Mouse (Mus musculus) limb, embryonic 10.5 days (tissue): Measurements from ENCODE around the gene Hsd17b11. TPM values are rescaled to one million over a fixed set of nuclear protein-coding genes. Genes with fewer than 3 reads are reported as not detected.
"Not testable (repeated sequence)": the region's sequence is repeated elsewhere in the genome, so short reads cannot be mapped to it uniquely, and the experiment has no call there.

Experiments used
- DNase-seq: peaks from one replicate; pipeline ENCODE4 v3.0.0-alpha.2; 2017; ENCODE audit warnings: low spot score
- H3K27ac ChIP-seq: fragments of 300-500 bp; sonication (generic); 2 replicates; pipeline ENCODE4 v1.5.1; 2016; ENCODE audit warnings: mild to moderate bottlenecking
- H3K27me3 ChIP-seq: fragments of 300-500 bp; sonication (generic); 2 replicates; pipeline ENCODE4 v1.6.1; 2016; ENCODE audit warnings: low read depth, mild to moderate bottlenecking; ENCODE audit not compliant: poor library complexity, severe bottlenecking
- H3K36me3 ChIP-seq: fragments of 300-500 bp; sonication (generic); 2 replicates; pipeline ENCODE4 v1.6.1; 2016; ENCODE audit warnings: mild to moderate bottlenecking, moderate library complexity
- H3K4me1 ChIP-seq: fragments of 300-500 bp; sonication (generic); 2 replicates; pipeline ENCODE4 v1.6.1; 2016
- H3K4me3 ChIP-seq: fragments of 300-500 bp; sonication (generic); 2 replicates; pipeline ENCODE4 v1.5.1; 2016; ENCODE audit warnings: mild to moderate bottlenecking, moderate library complexity
- H3K9me3 ChIP-seq: fragments of 300-500 bp; sonication (generic); replicated peaks from 2 replicates; pipeline ENCODE4 v1.6.1; 2016; ENCODE audit warnings: mild to moderate bottlenecking
- WGBS: fragments of 180-500 bp; shearing (Covaris S2); methylation state at CpG from one replicate; pipeline ENCODE4 v1.1.7; 2016; 5-methylcytosine and 5-hydroxymethylcytosine counted together
- microRNA-seq: library from miRNA; unstranded; fragments of <30 nt; microRNA quantifications from one replicate; pipeline ENCODE4, GENCODE M21; 2017
- polyA plus RNA-seq: library from polyadenylated mRNA; unstranded; fragments of >200 nt; fragmentation: Nextera tagmentation; extraction: Ambion mirVana; gene quantifications from 2 replicates; pipeline ENCODE4 v1.2.1, GENCODE M21; 2016

Gene Hsd17b11
- polyA plus RNA-seq, 1 experiment from 2014 or later = 2.4 TPM

DNA sequence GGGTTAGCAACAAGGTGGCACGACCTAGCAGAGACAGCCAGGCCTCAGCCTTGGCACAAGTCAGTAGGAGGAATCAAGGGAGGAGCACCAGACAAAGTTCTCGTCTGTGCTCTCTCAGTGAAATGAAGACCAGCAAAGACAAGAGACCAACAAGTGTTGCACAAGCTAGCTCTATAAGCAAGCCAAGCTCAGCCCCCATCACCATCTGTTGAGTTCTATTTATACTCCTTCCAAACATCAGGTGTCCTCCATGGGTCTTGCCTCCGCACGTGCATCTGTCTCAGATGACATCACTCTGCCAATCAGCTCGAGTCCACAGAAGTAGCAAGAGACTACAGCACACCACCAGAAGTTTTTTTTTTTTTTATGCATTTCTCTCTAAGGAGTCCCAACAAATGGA is 67.1 kb downstream of the Hsd17b11 start:
- Histone ChIP-seq H3K9me3 (no peaks in the 10 kb centered on the region), H3K4me3 (no peak overlapping the region), H3K27ac (no peak overlapping the region), H3K36me3 (no peaks in the 10 kb centered on the region), H3K27me3 (no peaks in the 10 kb centered on the region), H3K4me1 (no peaks in the 10 kb centered on the region)
- no peak for DNase-seq
- WGBS = 87% methylated on average over 5 of the region's 5 CpGs

DNA sequence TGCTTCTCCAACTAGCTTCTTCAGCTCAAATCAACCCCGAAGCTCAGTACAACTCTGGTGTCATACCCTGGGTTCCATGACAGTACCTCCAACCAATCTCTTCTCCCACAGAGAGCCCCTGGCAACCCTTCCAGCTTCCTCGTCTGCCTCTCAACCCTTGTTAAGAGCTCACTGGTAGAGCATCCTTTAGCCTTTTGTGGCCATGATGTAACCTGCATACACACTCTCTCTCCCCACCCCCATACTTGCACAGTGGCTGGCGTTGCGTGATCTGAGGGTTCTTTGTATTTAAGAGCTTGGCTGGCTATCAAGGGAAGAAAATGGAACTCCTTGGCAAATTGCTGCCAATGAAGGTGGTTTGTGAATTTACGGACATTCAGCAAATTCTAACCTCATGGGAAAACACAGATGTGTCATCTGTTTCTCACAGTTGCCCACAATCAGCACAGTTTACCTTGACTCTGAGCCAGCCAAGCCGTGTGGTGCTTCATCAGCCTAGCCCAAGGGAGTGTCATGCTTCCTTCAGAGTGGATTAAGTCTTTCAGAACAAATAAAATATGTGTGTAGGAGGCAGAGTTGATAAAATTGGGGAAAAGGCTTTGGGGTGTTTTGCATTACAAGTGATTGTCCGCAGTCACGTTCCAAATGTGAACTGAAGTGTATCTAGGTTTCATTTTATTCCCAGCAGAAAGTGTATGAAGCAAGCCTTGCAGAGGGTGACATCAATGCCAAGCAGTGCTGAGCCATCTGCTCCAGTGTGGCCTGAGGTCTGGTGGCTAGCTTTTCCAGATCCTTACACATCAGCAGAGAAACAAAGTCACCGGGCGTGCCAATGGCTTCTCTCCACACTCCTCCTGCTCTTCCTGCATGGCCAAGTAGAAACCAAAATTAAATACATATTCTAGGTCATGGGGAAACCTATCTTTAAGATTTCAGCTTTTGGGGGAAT is 68.3 kb downstream of the Hsd17b11 start:
- no peak overlapping the region for H3K27ac ChIP-seq
- no peaks in the 10 kb centered on the region for H3K4me1 ChIP-seq
- H3K9me3 ChIP-seq = no peaks in the 10 kb centered on the region
- DNase-seq = no peak
- WGBS = 91% methylated on average over 10 of the region's 10 CpGs
- no peaks in the 10 kb centered on the region for H3K27me3 ChIP-seq
- H3K36me3 ChIP-seq = no peaks in the 10 kb centered on the region
- H3K4me3 ChIP-seq = no peak overlapping the region

DNA sequence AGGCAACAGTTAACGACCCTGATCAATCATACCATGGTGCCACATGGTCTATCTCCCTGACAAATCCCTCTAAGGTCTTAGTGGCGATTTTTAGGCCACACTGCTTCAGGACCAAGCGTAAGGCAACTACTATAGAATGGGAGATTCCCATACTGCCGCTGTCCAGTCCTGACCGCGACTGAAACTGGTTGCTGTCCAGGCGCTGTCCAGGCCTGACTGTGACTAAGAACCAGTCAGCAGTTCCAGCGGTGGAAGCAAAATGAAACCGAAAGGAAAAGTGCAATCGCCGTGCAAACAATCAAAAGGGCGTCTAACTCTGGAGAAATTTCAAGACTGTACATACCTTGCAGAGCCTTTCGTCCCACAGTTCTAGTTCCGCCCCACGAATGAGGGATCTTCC is 71.6 kb downstream of the Hsd17b11 start:
- not testable (repeated sequence) for H3K36me3 ChIP-seq, H3K27me3 ChIP-seq
- WGBS = 95% methylated on average over 15 of the region's 15 CpGs

DNA sequence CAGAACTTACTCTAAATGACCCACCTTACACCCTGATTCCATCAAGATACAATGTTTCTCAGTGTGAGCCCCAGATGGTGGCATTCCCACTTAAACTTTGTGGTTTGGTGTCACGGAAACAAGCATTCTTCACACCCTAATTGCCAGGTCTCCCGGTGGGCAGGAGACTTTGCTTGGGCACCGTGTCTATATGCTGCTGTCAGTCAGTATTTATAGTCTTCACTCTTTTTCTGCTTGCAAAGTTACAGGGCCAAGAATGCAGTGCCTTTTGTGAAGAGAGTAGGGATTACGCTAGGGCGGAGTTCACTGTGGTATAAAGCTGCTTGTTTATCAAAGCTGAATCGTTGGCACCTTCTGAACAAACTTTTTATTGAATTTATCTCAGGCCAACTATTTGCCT is 78.5 kb downstream of the Hsd17b11 start:
- H3K27me3 ChIP-seq = no peaks in the 10 kb centered on the region
- WGBS = 62% methylated on average over 6 of the region's 6 CpGs
- no peak for DNase-seq
- H3K4me3 ChIP-seq = no peak overlapping the region
- H3K36me3 ChIP-seq = no peaks in the 10 kb centered on the region
- peaks cover 35% of the 10 kb centered on the region for H3K4me1 ChIP-seq
- H3K9me3 ChIP-seq = no peaks in the 10 kb centered on the region
- no peak overlapping the region for H3K27ac ChIP-seq

More for the DNA sequence above, 71.6 kb downstream of the Hsd17b11 start:
- not testable (repeated sequence) for H3K27ac ChIP-seq, H3K9me3 ChIP-seq, H3K4me3 ChIP-seq, H3K4me1 ChIP-seq, DNase-seq

DNA sequence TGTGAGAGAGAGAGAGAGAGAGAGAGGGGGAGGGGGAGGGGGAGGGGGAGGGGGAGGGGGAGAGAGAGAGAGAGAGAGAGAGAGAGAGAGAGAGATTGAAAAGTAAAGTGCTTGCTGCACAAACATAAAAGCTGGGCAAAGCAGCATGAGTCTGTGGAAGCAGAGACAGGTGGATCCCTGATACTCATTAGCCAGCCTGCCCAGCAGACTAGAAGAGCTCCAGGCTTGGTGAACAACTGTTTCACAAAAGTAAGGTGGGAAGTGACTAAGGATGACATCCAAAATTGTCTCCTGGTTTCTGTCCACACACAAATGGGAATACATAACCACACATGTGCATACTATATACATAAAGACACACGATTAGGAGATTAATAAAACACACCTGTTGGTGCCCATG is 81.9 kb downstream of the Hsd17b11 start:
- Histone ChIP-seq H3K27ac (no peak overlapping the region), H3K9me3 (no peaks in the 10 kb centered on the region), H3K36me3 (no peaks in the 10 kb centered on the region), H3K4me1 (peaks cover 41% of the 10 kb centered on the region), H3K4me3 (no peak overlapping the region), H3K27me3 (no peaks in the 10 kb centered on the region)
- WGBS = 83% methylated on average over 1 of the region's 1 CpGs
- no peak for DNase-seq

Small RNAs within 50 kb of the gene (microRNA-seq; reads per million reads assigned to microRNA genes)
- 2.3 reads per million for gene Mir5619

Other genes starting within 250 kb of the Hsd17b11 start
- gene Klhl8, start 110.7 kb downstream of the Hsd17b11 start, polyA plus RNA-seq = 7.3 and 9.7 TPM in 2 replicates
- not detected in 2 replicates for gene Hsd17b13, start 44.5 kb downstream of the Hsd17b11 start, polyA plus RNA-seq
- 63.0 and 63.8 TPM in 2 replicates for gene Nudt9, start 24.4 kb upstream of the Hsd17b11 start, polyA plus RNA-seq
- gene Gm17660, start 55.7 kb upstream of the Hsd17b11 start, polyA plus RNA-seq = not detected in 2 replicates
- gene Sparcl1, start 91.8 kb upstream of the Hsd17b11 start, polyA plus RNA-seq = 9.4 and 17.1 TPM in 2 replicates
- not detected in 2 replicates for gene Dspp, start 148.8 kb upstream of the Hsd17b11 start, polyA plus RNA-seq
- not detected in 2 replicates for gene Dmp1, start 180.7 kb upstream of the Hsd17b11 start, polyA plus RNA-seq